Mouse (Mus musculus) layer of hippocampus, adult 2 months (tissue): ENCODE measurements around the gene Notch1. TPM values are rescaled to one million over a fixed set of nuclear protein-coding genes. Genes with fewer than 3 reads are reported as not detected.
A peak's percentile ranks its signal among the peaks of the same experiment; 100 is the strongest.

Source experiments
- DNase-seq, 2 experiments: peaks; one replicate each; pipeline ENCODE4 v3.0.0; 2022; ENCODE audit warnings: low spot score in 2 of 2
- H3K27ac ChIP-seq: fragments of 200-600 bp; 2 replicates; pipeline ENCODE4 v1.8.1; 2022
- H3K4me3 ChIP-seq: fragments of 200-600 bp; 2 replicates; pipeline ENCODE4 v1.8.1; 2022; ENCODE audit warnings: mild to moderate bottlenecking
- CTCF ChIP-seq: fragments of 200-600 bp; conservative IDR thresholded peaks from 2 replicates; pipeline ENCODE4 v1.8.1; 2022; ENCODE audit warnings: antibody characterized with exemption, mild to moderate bottlenecking, moderate library complexity
- total RNA-seq, 2 experiments: library from RNA; stranded (reverse); gene quantifications; 2 replicates each; pipeline ENCODE4 v1.2.3; 2021

Gene Notch1
- total RNA-seq, 2 experiments from 2014 or later: 32.7 to 35.7 TPM

DNA sequence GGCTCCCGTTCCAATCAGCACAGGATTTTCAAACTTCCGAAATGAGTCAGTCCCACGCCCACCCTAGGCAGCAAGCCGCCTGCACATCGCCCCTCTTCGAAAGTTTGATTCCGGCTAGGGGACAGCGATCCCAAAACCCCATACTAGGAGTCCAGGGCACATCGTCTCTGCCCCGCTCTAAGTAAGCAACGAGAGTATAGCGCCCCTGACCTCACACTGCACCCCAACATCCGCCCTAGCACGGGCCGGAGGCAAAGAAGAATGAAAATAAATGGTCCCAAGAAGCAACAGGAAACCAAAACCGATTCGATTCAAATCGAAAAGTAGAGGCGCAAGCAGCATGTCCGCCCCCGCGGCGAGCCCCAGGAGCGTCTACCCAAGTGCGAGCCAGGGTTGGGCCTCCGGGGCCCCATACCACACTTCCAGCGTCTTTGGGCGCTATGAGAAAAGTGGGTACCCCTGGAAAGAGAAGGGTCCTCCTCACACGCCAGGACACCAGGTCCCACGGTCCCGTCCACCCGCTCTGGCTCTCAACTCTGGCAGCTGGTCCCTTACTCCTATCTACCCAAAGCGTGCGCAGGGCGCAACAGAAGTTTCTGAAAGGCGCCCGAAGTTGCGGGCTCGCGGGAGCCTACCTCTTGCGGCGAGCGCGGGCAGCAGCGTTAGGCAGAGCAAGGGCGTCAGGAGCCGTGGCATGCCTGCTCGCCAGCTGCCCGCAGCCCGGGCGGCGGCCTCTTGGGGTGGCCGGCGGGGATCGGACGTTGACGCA, 13.4 kb downstream of the Notch1 start:
- H3K4me3 ChIP-seq: peak overlapping the region; percentile 62
- DNase-seq: no peak
- no peak for TF ChIP-seq CTCF
- H3K27ac ChIP-seq: peak overlapping the region; percentile 93

DNA sequence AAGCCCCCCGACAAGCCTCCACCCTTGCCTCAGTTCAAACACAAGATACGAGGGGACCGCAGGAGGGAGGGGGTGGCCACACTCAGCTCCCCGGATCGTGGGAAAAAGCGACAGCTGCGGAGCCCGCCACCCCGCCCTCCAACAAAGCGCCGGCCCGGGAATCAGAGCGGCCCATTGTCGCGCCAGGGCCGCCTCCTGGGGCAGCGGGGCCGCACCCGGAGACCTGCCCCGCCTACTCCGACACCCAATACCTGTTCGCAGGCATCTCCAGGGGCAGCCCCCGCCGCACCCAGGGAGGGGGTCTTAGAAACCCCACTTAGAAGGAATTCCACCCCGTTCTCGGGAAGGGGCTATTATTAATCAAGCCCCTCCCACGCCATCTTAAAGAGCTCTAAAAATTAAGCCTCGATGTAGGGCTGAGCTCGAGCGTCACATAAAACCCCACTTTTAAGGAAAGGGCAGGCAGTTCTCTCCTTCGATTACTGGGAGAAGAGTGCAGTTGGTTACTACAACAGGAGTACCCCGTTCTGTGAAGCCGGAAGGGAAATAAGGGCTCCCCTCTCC, 14.1 kb downstream of the Notch1 start:
- no peak for TF ChIP-seq CTCF
- H3K4me3 ChIP-seq: peak overlapping the region; percentile 62
- peak in 1 of 2 experiments; percentile 37 for DNase-seq
- H3K27ac ChIP-seq: peak overlapping the region; percentile 93

DNA sequence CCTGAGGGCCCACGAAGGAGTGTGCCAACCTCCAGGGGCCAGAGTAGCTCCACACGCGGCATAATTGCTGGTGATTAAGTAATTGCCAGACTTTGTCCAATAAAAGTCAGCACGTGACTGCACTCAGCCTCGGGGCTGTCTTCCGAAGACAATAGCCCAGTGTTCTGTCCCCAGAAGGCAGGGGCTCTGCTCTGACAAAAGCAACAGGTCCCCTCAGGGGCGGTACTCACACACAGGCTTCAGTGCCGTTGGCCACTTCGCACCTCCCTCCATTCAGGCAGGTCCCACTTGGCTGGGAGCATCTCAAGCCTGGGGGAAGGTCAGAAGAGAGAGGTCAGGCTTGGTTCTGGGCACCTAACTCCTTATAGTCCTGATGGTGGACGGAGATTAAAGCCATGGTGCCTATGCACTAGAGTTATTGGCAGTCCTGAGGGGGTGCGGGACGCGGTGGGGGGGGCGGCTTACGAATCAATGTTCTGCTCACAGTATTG, 14.8 kb downstream of the Notch1 start:
- H3K4me3 ChIP-seq: peak overlapping the region; percentile 62
- TF ChIP-seq CTCF: no peak
- DNase-seq: peak in 1 of 2 experiments; percentile 51
- H3K27ac ChIP-seq: peak overlapping the region; percentile 93

DNA sequence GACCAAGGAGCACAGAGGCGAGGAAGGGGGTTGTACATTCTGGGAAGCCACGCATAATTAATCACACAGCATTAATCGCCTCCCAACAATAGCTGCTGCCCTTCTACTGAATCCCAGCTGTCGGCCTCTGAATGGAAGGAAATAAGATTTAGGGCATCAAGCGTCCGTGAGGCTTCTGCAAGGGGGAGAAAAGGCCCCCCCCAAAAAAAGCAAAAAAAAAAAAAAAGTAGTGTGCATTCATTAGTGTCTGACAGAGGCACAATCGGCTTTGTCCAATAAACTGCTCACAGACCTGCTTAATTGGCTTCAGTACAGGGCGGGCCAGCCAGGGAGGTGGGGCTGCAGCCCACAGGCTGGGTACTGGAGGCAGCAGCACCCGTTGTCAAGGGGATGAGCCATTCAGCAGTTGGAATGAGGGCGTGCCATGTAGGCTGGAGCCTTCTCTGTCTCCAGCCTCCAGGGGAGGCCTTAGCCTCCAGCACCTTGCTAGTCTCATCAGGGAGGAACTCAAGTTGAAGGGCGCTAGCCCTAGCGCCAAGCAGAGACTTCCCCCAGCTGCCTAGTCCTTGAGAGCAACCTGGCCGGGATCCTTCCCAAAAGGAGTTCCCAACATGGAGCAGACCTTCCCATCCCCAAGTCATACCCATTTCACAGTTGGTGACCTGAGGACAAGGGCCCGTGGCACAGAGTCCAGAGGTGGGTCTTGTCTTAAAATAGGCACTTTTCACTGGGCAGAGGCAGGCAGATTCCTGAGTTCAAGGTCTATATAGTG, 15.7 kb downstream of the Notch1 start:
- Histone ChIP-seq H3K4me3 (peak overlapping the region; percentile 62), H3K27ac (peak overlapping the region; percentile 93)
- DNase-seq: peak; percentile 78 to 89
- TF ChIP-seq CTCF: no peak

DNA sequence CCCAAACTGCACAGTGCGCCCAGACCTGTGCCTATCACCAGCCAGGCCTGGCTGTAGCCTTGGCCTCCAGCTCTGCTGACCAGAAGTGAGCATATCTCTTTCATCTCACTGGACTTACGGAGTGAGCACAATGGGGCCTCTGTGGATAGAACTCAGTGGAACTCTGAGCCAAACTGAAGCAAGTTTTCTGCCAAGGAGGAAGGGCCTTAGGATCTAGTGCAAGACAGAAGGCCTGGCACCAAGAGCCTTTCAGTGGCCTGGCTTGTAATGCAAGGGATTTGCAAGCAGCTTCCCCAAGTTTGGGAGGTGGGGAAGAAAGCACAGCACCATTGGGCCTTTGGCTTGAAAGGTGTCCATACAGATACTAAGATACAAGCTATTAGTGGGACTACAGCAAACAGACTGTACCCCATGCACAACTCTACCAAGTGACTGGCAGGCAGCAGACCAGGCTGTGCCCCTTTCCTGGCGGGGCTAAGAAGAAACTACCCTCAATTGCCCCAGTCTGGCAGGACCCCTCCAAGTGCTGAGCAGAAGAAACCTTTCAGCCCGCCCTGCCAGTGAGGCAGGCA, 16.4 kb downstream of the Notch1 start:
- DNase-seq: peak in 1 of 2 experiments; percentile 73
- Histone ChIP-seq H3K27ac (peak overlapping the region; percentile 93), H3K4me3 (peak overlapping the region; percentile 62)
- no peak for TF ChIP-seq CTCF

DNA sequence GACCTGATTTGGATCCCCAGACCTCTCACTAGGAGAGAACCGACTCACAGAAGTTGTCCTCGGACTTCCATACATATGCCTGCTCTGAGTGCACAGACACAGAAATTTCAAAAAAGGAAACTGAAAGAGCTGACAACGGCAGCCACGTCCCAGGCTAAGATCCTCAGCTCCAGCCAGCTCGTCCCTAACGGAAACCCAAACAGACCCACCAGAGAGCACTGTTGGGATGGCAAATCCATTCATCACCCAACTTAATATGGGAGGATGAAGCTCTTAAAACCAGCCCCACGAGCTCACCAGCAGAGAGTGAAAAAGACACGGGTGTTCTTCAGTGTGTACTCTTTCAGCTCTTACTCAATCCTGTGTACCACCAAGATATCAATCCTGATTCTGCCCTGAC, 17.8 kb downstream of the Notch1 start:
- H3K4me3 ChIP-seq: peak overlapping the region; percentile 8; the same call in 1 of the 2 replicates
- peak overlapping the region; percentile 93 for H3K27ac ChIP-seq
- no peak for TF ChIP-seq CTCF
- DNase-seq: no peak

DNA sequence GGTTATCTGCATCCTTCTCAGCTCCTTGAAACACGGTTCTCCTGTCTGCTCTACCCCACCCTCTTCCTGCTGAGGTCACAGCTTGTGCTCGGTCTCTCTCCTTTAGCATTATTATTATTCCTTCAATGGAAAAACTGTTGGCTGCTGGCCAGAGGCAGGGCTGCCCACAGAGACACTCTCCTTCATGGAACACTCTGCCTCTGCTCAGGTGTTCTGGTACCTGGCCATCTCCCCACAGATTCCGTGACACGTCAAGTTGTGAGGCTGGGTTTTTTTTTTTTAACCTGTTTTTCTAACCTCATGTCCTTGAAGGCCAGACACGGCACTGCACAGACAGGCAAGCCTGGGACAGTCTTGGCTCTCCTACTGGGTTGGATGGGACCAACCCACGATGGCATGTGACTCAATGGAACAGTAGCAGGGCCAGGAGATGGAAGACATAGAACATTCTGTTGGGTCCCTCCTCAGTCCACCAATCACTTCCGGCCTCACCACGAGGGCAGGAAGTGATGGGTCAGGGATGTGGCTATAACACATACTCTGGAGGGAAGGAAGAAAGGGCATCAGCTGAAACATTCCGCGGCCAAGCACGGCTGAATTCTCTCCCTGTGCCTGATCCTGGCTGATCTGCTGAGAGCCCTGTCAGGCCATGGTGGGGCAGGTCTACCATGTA, 18.5 kb downstream of the Notch1 start:
- DNase-seq: no peak
- Histone ChIP-seq H3K27ac (peak overlapping the region; percentile 93), H3K4me3 (peak overlapping the region; percentile 10; the same call in 1 of the 2 replicates)
- no peak for TF ChIP-seq CTCF

DNA sequence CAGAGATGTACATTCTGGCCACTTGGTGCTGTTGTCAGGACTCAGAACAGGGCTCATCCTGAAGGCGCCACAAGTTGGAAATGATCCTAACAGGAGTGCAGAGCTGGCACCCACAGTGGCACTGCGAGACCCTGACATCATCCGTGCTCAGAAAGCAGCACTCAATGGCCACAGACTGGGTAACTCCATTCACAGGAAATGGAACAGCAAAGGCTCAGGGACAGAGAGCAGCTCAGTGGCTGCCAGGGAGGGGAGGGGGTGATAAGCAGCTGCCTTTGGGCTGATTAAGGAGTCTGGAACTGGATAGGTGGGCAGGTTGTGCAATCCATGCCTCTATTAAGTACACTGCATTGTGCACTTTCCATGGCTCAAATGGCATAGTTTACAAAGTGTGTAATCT, 20.0 kb downstream of the Notch1 start:
- DNase-seq: no peak
- peak overlapping the region; percentile 93; the same call in 1 of the 2 replicates for H3K27ac ChIP-seq
- no peak overlapping the region for H3K4me3 ChIP-seq
- TF ChIP-seq CTCF: no peak

DNA sequence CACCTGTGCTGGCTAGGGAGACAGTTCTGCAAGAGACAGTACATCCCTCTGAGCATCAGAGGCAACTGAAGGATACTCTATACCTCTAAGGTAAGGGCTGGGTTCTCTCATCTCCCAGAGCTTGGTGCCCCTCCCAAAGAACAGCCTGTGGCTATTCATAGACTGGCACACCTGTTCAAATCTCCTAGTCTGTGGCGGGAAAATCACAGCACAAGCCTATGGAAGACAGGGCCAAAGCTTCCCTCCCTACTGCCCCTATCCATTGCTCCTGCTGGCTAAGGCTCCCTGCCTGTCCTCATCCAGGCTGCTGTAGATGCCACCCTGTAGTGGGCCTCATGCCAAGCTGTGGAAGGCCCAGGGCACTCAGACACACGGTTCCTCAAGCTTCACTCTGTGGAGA, 20.8 kb downstream of the Notch1 start:
- no peak overlapping the region for H3K4me3 ChIP-seq
- peak overlapping the region; percentile 93 for H3K27ac ChIP-seq
- no peak for DNase-seq
- no peak for TF ChIP-seq CTCF

DNA sequence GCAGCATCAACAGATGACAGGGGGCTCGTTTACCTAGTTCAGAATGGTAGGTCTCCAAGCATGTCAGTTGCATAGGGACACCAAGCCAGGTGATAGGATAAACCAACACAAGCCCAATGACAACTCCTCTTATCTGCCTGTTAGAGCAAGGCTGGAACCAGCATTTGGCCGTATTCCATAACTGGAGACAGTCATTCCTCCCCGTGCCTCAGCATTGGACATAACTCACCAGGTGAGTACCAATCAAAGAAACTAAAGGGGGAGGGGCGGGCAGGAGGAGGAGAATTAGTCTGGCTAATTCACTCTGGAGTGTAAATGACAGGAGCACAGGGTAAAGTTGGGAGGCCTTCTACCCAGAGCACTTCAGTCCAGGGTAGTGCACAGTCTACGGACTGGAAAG, 21.5 kb downstream of the Notch1 start:
- no peak for DNase-seq
- TF ChIP-seq CTCF: no peak
- Histone ChIP-seq H3K4me3 (no peak overlapping the region), H3K27ac (peak overlapping the region; percentile 93)

DNA sequence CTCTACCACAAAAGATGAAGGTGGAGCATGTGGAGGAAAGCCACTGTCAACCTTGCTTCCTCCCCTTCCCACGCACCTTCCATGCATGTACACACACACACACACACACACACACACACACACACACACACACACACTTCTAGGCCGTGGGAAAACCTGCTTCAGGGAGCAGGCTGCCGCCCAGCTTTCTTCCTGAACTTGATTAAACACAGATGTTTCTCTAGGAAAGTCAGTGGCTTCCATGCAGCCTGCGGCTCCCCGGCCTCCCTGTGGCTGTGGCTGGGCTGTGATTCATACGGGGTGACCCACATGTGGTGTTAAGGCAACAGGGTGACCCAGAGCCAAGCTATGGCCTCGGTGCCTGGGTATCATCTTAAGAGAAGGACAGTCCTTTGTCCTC, 22.1 kb downstream of the Notch1 start:
- Histone ChIP-seq H3K4me3 (no peak overlapping the region), H3K27ac (peak overlapping the region; percentile 84)
- TF ChIP-seq CTCF: no peak
- DNase-seq: no peak
